In the genomic region with DNA sequence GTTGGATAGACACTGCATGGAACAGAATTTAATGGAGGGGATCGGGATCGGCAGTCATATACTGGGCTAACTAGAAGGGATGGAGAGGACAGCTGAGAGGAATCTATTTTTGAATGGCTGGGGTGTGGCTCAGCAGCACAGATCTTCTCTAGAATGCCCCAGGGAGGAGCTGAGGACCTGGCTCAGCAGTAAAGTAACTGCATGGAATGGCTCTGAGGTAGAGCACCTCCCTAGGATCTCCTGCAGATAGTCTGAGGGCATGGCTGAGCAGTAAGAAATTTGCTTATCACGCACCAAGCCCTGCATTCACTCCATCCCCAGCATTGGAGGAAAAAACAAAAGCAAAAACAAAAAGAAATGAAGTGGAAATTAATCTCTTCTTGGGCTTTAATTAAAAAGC, we compare ENCODE assay signal across 23 mouse cellular contexts.
"Had no signal": no experiment of that assay in that cellular context is flagged by ENCODE, and none has a peak within 500 bp of the region (broad histone marks: within the 10 kb centered on the region; RNA-seq: fewer than 3 reads in every experiment).

No protein-coding gene starts in this region.

- H3K36me3 ChIP-seq: heart, embryonic 12.5 days; hindbrain, embryonic 10.5 days; hindbrain, embryonic 12.5 days; intestine, embryonic 15.5 days; limb, embryonic 10.5 days; limb, embryonic 12.5 days had no signal

- H3K27ac ChIP-seq: gastrocnemius, adult 2 months; heart, adult 2 months; hindbrain, embryonic 10.5 days; hindbrain, embryonic 12.5 days; hindbrain, embryonic 14.5 days; intestine, embryonic 15.5 days; layer of hippocampus, adult 2 months; left cerebral cortex, adult 2 months; limb, embryonic 10.5 days; limb, embryonic 12.5 days had no signal

- H3K9me3 ChIP-seq: heart, embryonic 12.5 days; hindbrain, embryonic 10.5 days; hindbrain, embryonic 12.5 days; intestine, embryonic 15.5 days; limb, embryonic 10.5 days had no signal

- H3K4me3 ChIP-seq: gastrocnemius, adult 2 months; heart, adult 2 months; heart, embryonic 12.5 days; hindbrain, embryonic 10.5 days; hindbrain, embryonic 12.5 days; intestine, embryonic 15.5 days; layer of hippocampus, adult 2 months; left cerebral cortex, adult 2 months; limb, embryonic 10.5 days; limb, embryonic 12.5 days had no signal

- H3K9ac ChIP-seq: heart, embryonic 12.5 days; hindbrain, embryonic 12.5 days; hindbrain, embryonic 14.5 days; intestine, embryonic 15.5 days; limb, embryonic 12.5 days had no signal

- H3K27me3 ChIP-seq: heart, embryonic 12.5 days; hindbrain, embryonic 12.5 days; intestine, embryonic 15.5 days; limb, embryonic 12.5 days had no signal

- H3K4me1 ChIP-seq: hindbrain, embryonic 10.5 days; hindbrain, embryonic 12.5 days; intestine, embryonic 15.5 days; limb, embryonic 10.5 days; limb, embryonic 12.5 days had no signal

- H3K4me2 ChIP-seq: heart, embryonic 12.5 days; hindbrain, embryonic 12.5 days; hindbrain, embryonic 14.5 days; intestine, embryonic 15.5 days; limb, embryonic 12.5 days had no signal

- ATAC-seq: hindbrain, embryonic 16.5 days; inflammation-experienced regulatory T-cells, adult 6 months; intestine, embryonic 15.5 days; intestine, postnatal 0 days had no signal

- DNase-seq: gastrocnemius, adult 2 months; gastrocnemius, postnatal 10 days; gastrocnemius, postnatal 25 days; heart, adult 2 months; heart, postnatal 10 days; heart, postnatal 4 days; kidney, adult 18-20 months; kidney, adult 8-10 months; kidney, postnatal 10 days; kidney, postnatal 25 days; kidney, postnatal 4 days had no signal
